Mouse (Mus musculus) liver, embryonic 14.5 days (tissue): ENCODE data around the gene Arhgap5. TPM values are rescaled to one million over a fixed set of nuclear protein-coding genes. Genes with fewer than 3 reads are reported as not detected.

ENCODE experiments used
- ATAC-seq: fragments of 200-750 bp; cut with Nextera tagmentation; 2 replicates; pipeline ENCODE4 v1.8.0; 2017; ENCODE audit warnings: moderate number of reproducible peaks, mild to moderate bottlenecking, moderate library complexity; ENCODE audit not compliant: insufficient read depth
- DNase-seq, 3 experiments: peaks; one replicate each; pipeline ENCODE4 v3.0.0-alpha.2; 2012 to 2013; ENCODE audit warnings: low read depth in 3 of 3, low spot score in 3 of 3
- H3K27ac ChIP-seq: fragments of 300-500 bp; sonication (generic); 2 replicates; pipeline ENCODE4 v1.5.1; 2014; ENCODE audit warnings: moderate library complexity, mild to moderate bottlenecking, control low read depth, inconsistent platforms
- H3K27me3 ChIP-seq: fragments of 300-500 bp; sonication (generic); 2 replicates; pipeline ENCODE4 v1.6.1; 2014; ENCODE audit warnings: mild to moderate bottlenecking, low read length, moderate library complexity; ENCODE audit not compliant: control insufficient read depth, insufficient read depth
- H3K36me3 ChIP-seq: fragments of 300-500 bp; sonication (generic); replicated peaks from 2 replicates; pipeline ENCODE4 v1.6.1; 2014; ENCODE audit warnings: low read depth; ENCODE audit not compliant: control insufficient read depth, insufficient read depth
- H3K4me1 ChIP-seq, 2 experiments: fragments of 200-500 bp in 1 of 2; fragments of 300-500 bp in 1 of 2; sonication (generic) in 1 of 2; replicated peaks; 2 replicates each; pipeline ENCODE4 v1.6.1; 2012 to 2014; ENCODE audit warnings: antibody characterized with exemption in 1 of 2, inconsistent platforms in 1 of 2, low read length in 1 of 2; ENCODE audit not compliant: control insufficient read depth in 2 of 2, insufficient read depth in 2 of 2
- H3K4me2 ChIP-seq: fragments of 300-500 bp; sonication (generic); 2 replicates; pipeline ENCODE4 v1.6.1; 2014; ENCODE audit warnings: low read depth, mild to moderate bottlenecking, control low read depth, moderate library complexity
- H3K4me3 ChIP-seq, 2 experiments: fragments of 200-500 bp in 1 of 2; fragments of 300-500 bp in 1 of 2; sonication (generic) in 1 of 2; 2 replicates each; pipeline ENCODE4 v1.5.1; 2012 to 2014; ENCODE audit warnings: low read depth in 2 of 2, low read length in 2 of 2, mild to moderate bottlenecking in 2 of 2, control low read depth in 1 of 2, inconsistent platforms in 1 of 2, moderate library complexity in 1 of 2; ENCODE audit not compliant: insufficient read depth in 1 of 2
- H3K9ac ChIP-seq: fragments of 300-500 bp; sonication (generic); replicated peaks from 2 replicates; pipeline ENCODE4 v1.6.1; 2014; ENCODE audit warnings: mild to moderate bottlenecking, control low read depth, moderate library complexity
- H3K9me3 ChIP-seq: fragments of 300-500 bp; sonication (generic); 2 replicates; pipeline ENCODE4 v1.6.1; 2016; ENCODE audit warnings: low read length, mixed read lengths; ENCODE audit not compliant: control insufficient read depth
- CTCF ChIP-seq: IDR thresholded peaks from 2 replicates; pipeline ENCODE4 v1.5.1; 2016; ENCODE audit warnings: antibody characterized with exemption, low read depth, control low read depth
- EP300 ChIP-seq: IDR thresholded peaks from 2 replicates; pipeline ENCODE4 v1.6.1; 2016; ENCODE audit warnings: antibody characterized with exemption, low read depth
- WGBS: fragments of 180-500 bp; shearing (Covaris S2); extraction: QIAGEN DNeasy Blood & Tissue Kit; methylation state at CpG from one replicate; pipeline ENCODE4 v1.1.7; 2014; ENCODE audit not compliant: insufficient replicate concordance; 5-methylcytosine and 5-hydroxymethylcytosine counted together
- polyA plus RNA-seq, 2 experiments: library from polyadenylated mRNA; depleted of rRNA in 1 of 2; stranded (reverse) in 1 of 2; unstranded in 1 of 2; fragments of >200 nt; fragmentation: Nextera tagmentation in 1 of 2; extraction: Ambion mirVana in 1 of 2; gene quantifications; 2 replicates each; pipeline versions ENCODE4 v1.2.1 to v1.2.3; 2012 to 2014

The Arhgap5 gene
- 2.6 and 3.5 TPM in 2 replicates for polyA plus RNA-seq (2012; rRNA removed)
- polyA plus RNA-seq (2014; fragmentation: Nextera tagmentation; extraction: Ambion mirVana): 7.8 and 9.4 TPM in 2 replicates

DNA sequence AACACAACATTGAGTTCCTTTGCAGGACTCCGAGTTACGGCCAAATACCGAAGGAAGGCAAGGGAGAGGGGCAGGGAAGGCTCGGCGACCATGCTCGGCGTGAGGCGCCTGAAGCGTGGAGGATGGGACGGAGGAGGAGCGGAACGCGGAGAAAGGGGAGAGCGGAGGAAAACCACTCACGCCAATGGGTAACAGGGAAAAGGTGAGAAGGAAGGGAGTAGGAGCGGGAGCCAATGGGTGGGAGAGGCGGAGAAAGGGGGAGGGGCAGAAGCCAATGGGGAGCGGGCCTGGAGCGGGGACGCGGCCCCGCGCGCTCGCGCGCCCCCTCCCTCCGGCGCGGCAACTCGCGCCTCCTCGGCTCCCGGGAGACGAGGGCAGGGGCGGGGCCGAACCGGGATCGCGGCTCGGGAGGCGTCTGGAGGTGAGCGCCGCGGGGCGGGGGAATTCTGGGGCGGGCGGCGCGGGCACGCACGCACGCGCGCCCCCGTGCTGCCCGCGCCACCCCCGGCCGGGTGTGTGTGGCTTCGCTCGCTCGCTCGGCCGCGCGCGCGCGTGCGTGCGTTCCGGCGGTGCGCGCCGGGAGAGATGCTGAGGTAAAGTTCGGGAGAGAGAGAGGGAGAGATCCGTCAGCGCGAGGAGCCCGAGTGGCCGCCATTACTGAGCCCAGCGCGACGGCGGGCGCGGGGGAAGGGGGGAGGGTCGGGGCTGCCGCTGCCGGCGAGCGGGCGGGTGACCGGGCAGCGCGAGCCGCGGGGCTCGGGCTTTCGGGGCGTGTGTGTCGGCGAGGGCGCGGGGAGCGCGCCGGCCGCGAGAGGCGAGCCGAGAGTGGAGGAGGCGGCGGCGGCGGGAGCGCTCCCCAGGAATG, at the start of gene Arhgap5:
TSS of gene Arhgap5 (plus strand) at position 517 of the 865 bp plus-strand sequence.
- DNase-seq: peak; percentile 54 to 72 (median 70)
- H3K4me2 ChIP-seq: peak within 1 kb of the TSS; percentile 87
- WGBS: under 1% methylated on average over 69 of the region's 119 CpGs
- H3K4me1 ChIP-seq: peaks cover 0 to 4% of the 10 kb centered on the region in 2 experiments; a peak in 1 of 4 replicates
- TF ChIP-seq EP300: no peak
- TF ChIP-seq CTCF: no peak
- H3K27me3 ChIP-seq: no peaks in the 10 kb centered on the region; the same call in 1 of the 2 replicates
- peak within 1 kb of the TSS; percentile 81 for H3K9ac ChIP-seq
- H3K36me3 ChIP-seq: no peaks in the 10 kb centered on the region
- peak; percentile 93 for ATAC-seq
- H3K9me3 ChIP-seq: no peaks in the 10 kb centered on the region
- H3K4me3 ChIP-seq: peak within 1 kb of the TSS; percentile 88 to 94
- H3K27ac ChIP-seq: peak within 1 kb of the TSS; percentile 62

DNA sequence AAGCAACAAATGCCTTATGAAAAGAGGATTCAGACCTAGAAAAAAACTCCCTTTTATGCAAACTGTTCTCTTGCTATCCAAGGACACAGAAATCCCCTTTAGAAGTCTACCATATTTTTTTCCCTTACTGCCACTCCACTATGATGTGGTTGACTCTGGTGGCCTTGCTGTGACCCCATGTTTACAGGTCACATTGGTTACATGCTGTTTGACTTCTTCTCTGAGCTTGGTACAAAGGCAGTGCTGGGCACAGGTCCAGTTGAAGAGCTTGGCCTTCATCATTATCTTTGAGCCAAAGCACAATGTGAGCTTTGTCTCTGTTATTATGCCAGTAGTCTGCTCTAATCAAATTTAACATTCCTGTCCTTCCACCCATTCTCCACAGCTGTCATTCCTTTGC, 39.2 kb upstream of the Arhgap5 start:
- peak; percentile 48; the same call in 1 of the 2 replicates for ATAC-seq
- no peaks in the 10 kb centered on the region for H3K27me3 ChIP-seq
- peaks cover 0 to 5% of the 10 kb centered on the region in 2 experiments; a peak in 2 of 4 replicates for H3K4me1 ChIP-seq
- peak in 2 of 3 experiments; percentile 13 to 17 for DNase-seq
- H3K4me2 ChIP-seq: no peak overlapping the region
- H3K9me3 ChIP-seq: no peaks in the 10 kb centered on the region
- H3K9ac ChIP-seq: no peak overlapping the region
- no peaks in the 10 kb centered on the region for H3K36me3 ChIP-seq
- no peak overlapping the region for H3K4me3 ChIP-seq
- no peak for TF ChIP-seq CTCF
- TF ChIP-seq EP300: no peak
- H3K27ac ChIP-seq: no peak overlapping the region

DNA sequence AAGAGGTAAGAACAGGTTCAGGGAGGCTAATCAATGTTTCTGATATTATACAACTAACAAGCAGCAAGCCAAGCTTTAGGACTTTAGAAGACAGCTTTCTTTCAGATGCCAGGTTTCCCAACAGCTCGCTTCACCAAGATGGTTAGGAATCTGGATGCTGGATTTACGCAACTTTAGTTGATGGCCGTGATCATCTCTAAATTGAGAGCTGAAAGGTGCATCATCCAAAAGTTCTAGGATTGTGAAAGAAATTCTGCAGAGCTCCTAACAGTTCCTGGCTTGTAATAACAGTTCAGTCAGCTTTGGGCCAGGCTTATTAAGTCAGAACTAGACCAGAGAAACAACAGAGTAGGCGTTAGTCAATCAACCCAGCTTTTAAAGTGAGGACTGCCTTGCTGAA, 32.2 kb upstream of the Arhgap5 start:
- H3K9me3 ChIP-seq: no peaks in the 10 kb centered on the region
- no peak overlapping the region for H3K9ac ChIP-seq
- no peak overlapping the region for H3K27ac ChIP-seq
- no peaks in the 10 kb centered on the region for H3K27me3 ChIP-seq
- 56% methylated on average over 4 of the region's 4 CpGs for WGBS
- no peaks in the 10 kb centered on the region for H3K36me3 ChIP-seq
- H3K4me3 ChIP-seq: no peak overlapping the region
- no peak overlapping the region for H3K4me2 ChIP-seq
- TF ChIP-seq CTCF (no peak), EP300 (no peak)
- ATAC-seq (no peak), DNase-seq (no peak)
- H3K4me1 ChIP-seq: peaks cover 0 to 2% of the 10 kb centered on the region in 2 experiments; a peak in 1 of 4 replicates

DNA sequence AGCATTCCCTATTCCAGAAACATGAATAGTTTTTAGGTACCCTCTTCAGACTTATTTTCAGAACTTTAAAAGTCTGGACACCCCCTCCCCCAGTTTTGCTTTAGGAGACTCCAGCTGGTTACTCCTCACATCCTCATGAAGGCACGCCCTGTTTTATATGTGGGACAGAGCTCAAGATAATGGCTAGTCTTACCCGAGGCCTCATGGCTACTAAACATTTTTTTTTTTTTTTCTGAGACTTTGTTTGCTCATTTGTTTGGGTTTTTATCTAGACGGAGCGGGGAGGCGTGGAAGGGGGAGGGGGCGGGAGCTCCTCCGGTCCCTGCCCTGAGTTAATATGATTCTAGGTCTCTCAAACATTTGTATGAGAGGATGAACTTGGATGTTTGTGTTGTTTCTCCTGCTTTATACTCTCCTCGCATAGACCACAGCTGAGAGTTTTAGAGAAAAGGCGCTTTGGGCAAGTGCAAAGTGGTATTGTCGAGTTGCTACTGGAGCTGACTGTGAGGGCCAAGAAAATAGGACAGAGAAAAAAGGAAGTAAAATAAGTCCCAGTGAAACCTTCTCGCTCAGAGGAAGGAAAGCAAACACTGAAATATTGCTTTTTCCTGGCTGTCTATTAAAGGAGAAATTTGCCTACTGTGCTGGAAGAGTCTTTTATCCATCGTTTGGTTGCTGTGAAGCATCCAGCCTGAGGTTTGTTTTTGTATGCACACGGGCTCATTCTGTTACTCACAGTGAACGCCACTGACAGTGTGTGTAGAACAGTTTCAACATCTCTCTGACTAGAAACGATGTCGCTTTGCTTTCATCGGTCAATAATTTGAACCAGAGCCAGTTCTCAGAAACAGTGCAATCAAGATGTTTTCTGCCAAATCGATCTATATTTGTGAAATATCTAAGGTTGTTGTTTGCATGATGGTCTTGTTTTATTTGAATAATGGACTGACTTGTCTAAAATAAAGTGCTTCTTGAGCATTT, 29.5 kb upstream of the Arhgap5 start:
- no peak for DNase-seq
- TF ChIP-seq EP300 (no peak), CTCF (no peak)
- no peak overlapping the region for H3K27ac ChIP-seq
- WGBS: 33% methylated on average over 18 of the region's 18 CpGs
- H3K36me3 ChIP-seq: no peaks in the 10 kb centered on the region
- H3K27me3 ChIP-seq: no peaks in the 10 kb centered on the region
- H3K9me3 ChIP-seq: no peaks in the 10 kb centered on the region
- H3K4me1 ChIP-seq: peaks cover 0 to 2% of the 10 kb centered on the region in 2 experiments; a peak in 1 of 4 replicates
- no peak overlapping the region for H3K9ac ChIP-seq
- no peak for ATAC-seq
- H3K4me2 ChIP-seq: peak overlapping the region; percentile 16
- H3K4me3 ChIP-seq: no peak overlapping the region

DNA sequence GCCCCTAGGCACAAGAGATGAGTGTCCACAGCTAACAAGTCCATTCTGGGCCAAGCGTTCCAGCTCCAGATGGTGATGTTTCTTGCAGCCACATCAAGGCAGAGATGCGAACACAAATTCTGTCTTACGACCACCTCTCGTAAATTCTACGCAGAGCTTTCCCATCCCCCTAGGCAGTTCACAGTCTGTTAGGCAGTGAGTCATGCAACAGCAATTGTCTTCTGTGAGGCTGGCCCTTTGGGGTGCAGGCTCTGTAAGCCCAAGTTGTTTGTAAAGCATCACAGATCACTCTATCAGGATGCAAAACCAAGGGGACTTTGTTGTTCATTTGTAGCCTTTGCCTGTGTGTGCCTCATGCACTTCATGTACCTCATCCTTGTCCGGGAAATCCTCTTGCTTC, 27.7 kb upstream of the Arhgap5 start:
- 66% methylated on average over 6 of the region's 6 CpGs for WGBS
- no peak overlapping the region for H3K4me3 ChIP-seq
- no peaks in the 10 kb centered on the region for H3K27me3 ChIP-seq
- no peak overlapping the region for H3K27ac ChIP-seq
- H3K9ac ChIP-seq: no peak overlapping the region
- H3K4me2 ChIP-seq: no peak overlapping the region
- DNase-seq (no peak), ATAC-seq (no peak)
- TF ChIP-seq CTCF (no peak), EP300 (no peak)
- no peaks in the 10 kb centered on the region for H3K9me3 ChIP-seq
- H3K4me1 ChIP-seq: peaks cover 0 to 2% of the 10 kb centered on the region in 2 experiments; a peak in 1 of 4 replicates
- H3K36me3 ChIP-seq: no peaks in the 10 kb centered on the region
